Comparison of ENCODE assay signal across 20 mouse cellular contexts in genomic region chr10:59724634-59725033, GRCm38 (mm10). TPM values are rescaled to one million over a fixed set of nuclear protein-coding genes. Genes with fewer than 3 reads are reported as not detected.
DNase-seq lines count a peak whose midpoint lies in the region; ATAC-seq and TF ChIP-seq lines count a peak whose summit lies in the region.
"Had no signal": no experiment of that assay in that cellular context is flagged by ENCODE, and none has a peak within 500 bp of the region (broad histone marks: within the 10 kb centered on the region; RNA-seq: fewer than 3 reads in every experiment).

No protein-coding gene starts in this region.

- DNase-seq in heart, adult 9 months (ENCODE audit: low spot score in 2 of 2) = no peak
- DNase-seq in kidney, postnatal 14 days = peak; percentile 30
- no peak for DNase-seq in kidney, adult 18-20 months
- peak; percentile 33 for DNase-seq in 416B (ENCODE audit: low read depth)
- no peak for DNase-seq in right cerebral cortex, adult 18-20 months
- DNase-seq in gastrocnemius, adult 8-10 months (ENCODE audit: low spot score in 2 of 2) = no peak
- DNase-seq: adrenal gland, postnatal 25 days; cerebellum, adult 11 months; cerebellum, postnatal 10 days; gastrocnemius, postnatal 36 days had no signal

- H3K9ac ChIP-seq in heart, embryonic 13.5 days = no peak overlapping the region
- no peak overlapping the region for H3K9ac ChIP-seq in intestine, postnatal 0 days (ENCODE audit: low read depth, low read length)
- H3K9ac ChIP-seq: embryonic facial prominence, embryonic 12.5 days; forebrain, embryonic 15.5 days; heart, embryonic 12.5 days; hindbrain, embryonic 15.5 days; limb, embryonic 13.5 days; liver, embryonic 15.5 days; neural tube, embryonic 15.5 days had no signal

- peak overlapping the region; percentile 15; the same call in 1 of the 2 replicates for H3K27ac ChIP-seq in heart, embryonic 13.5 days (replicated peaks)
- no peak overlapping the region for H3K27ac ChIP-seq in intestine, postnatal 0 days (ENCODE audit: low read depth, low read length)
- H3K27ac ChIP-seq: embryonic facial prominence, embryonic 12.5 days; forebrain, embryonic 15.5 days; hindbrain, embryonic 15.5 days; limb, embryonic 13.5 days; liver, embryonic 15.5 days; neural tube, embryonic 15.5 days had no signal

- 0 out of 2 replicates have a peak, but pooled peaks cover 3% of the 10 kb centered on the region for H3K36me3 ChIP-seq in heart, embryonic 13.5 days
- peaks cover 7% of the 10 kb centered on the region; the same call in 1 of the 2 replicates for H3K36me3 ChIP-seq in intestine, postnatal 0 days (ENCODE audit: control insufficient read depth, insufficient read depth)
- H3K36me3 ChIP-seq: forebrain, embryonic 15.5 days; hindbrain, embryonic 15.5 days; neural tube, embryonic 15.5 days had no signal

- no peak for ATAC-seq in heart, embryonic 13.5 days (ENCODE audit: extremely low read depth, insufficient number of reproducible peaks, low FRiP score, low TSS enrichment)
- peak; percentile 49; the same call in 1 of the 2 replicates for ATAC-seq in intestine, postnatal 0 days
- ATAC-seq: forebrain, embryonic 15.5 days; midbrain, embryonic 16.5 days had no signal

- no peak overlapping the region for H3K4me3 ChIP-seq in heart, embryonic 13.5 days
- no peak overlapping the region for H3K4me3 ChIP-seq in intestine, postnatal 0 days (ENCODE audit: low read depth, low read length)
- H3K4me3 ChIP-seq: embryonic facial prominence, embryonic 12.5 days; forebrain, embryonic 15.5 days; heart, embryonic 12.5 days; hindbrain, embryonic 15.5 days; limb, embryonic 13.5 days; liver, embryonic 15.5 days; neural tube, embryonic 15.5 days had no signal

- H3K4me1 ChIP-seq in heart, embryonic 13.5 days = peaks cover 44% of the 10 kb centered on the region
- H3K4me1 ChIP-seq in intestine, postnatal 0 days (replicated peaks; ENCODE audit: control insufficient read depth, insufficient read depth, low read length) = peaks cover 6% of the 10 kb centered on the region; the same call in 1 of the 2 replicates
- H3K4me1 ChIP-seq: hindbrain, embryonic 15.5 days had no signal

- H3K9me3 ChIP-seq in heart, embryonic 13.5 days = no peaks in the 10 kb centered on the region
- no peaks in the 10 kb centered on the region for H3K9me3 ChIP-seq in intestine, postnatal 0 days (ENCODE audit: control insufficient read depth)
- H3K9me3 ChIP-seq: embryonic facial prominence, embryonic 12.5 days; forebrain, embryonic 15.5 days; heart, embryonic 12.5 days; hindbrain, embryonic 15.5 days; limb, embryonic 13.5 days; liver, embryonic 15.5 days; neural tube, embryonic 15.5 days had no signal

- no peaks in the 10 kb centered on the region for H3K27me3 ChIP-seq in heart, embryonic 13.5 days (replicated peaks)
- no peaks in the 10 kb centered on the region for H3K27me3 ChIP-seq in intestine, postnatal 0 days (replicated peaks; ENCODE audit: control insufficient read depth, insufficient read depth, low read length)
- H3K27me3 ChIP-seq: embryonic facial prominence, embryonic 12.5 days; forebrain, embryonic 15.5 days; heart, embryonic 12.5 days; hindbrain, embryonic 15.5 days; limb, embryonic 13.5 days; liver, embryonic 15.5 days; neural tube, embryonic 15.5 days had no signal

- no peak for TF ChIP-seq CTCF in intestine, postnatal 0 days (IDR thresholded peaks at IDR 0.05; ENCODE audit: low read depth)

- no peak overlapping the region for H3K4me2 ChIP-seq in heart, embryonic 13.5 days
- H3K4me2 ChIP-seq in intestine, postnatal 0 days (replicated peaks; ENCODE audit: low read depth) = no peak overlapping the region
- H3K4me2 ChIP-seq: embryonic facial prominence, embryonic 12.5 days; forebrain, embryonic 15.5 days; hindbrain, embryonic 15.5 days; limb, embryonic 13.5 days; liver, embryonic 15.5 days; neural tube, embryonic 15.5 days had no signal

RNA-seq across cellular contexts. Expression of gene Micu1, which starts 22.4 kb away (rescaled TPM):
- polyA plus RNA-seq in heart, embryonic 13.5 days (2015; fragmentation: Nextera tagmentation; extraction: Ambion mirVana) = 42.1 and 43.5 TPM in 2 replicates
- 57.8 and 59.2 TPM in 2 replicates for polyA plus RNA-seq in intestine, postnatal 0 days (2015; fragmentation: Nextera tagmentation; extraction: Ambion mirVana)
- 10 to 100 TPM; 50.7 to 57.9 (median 55.4) TPM for total RNA-seq in gastrocnemius, adult 8-10 months (2022)

Comparison
In these comparisons a context has a peak if more than half of its experiments do, and no peak if none do; other contexts are left out.
1. DNase-seq: peak in kidney, postnatal 14 days (single experiment) and 416B (single experiment); none in heart, adult 9 months (0 of 2), kidney, adult 18-20 months (single experiment), right cerebral cortex, adult 18-20 months (single experiment) and gastrocnemius, adult 8-10 months (0 of 2).